Mouse (Mus musculus): ENCODE results near the gene Pigu. TPM values are rescaled to one million over a fixed set of nuclear protein-coding genes. Genes with fewer than 3 reads are reported as not detected.

Pigu gene
- polyA plus RNA-seq, 1 experiment from 2014 or later = 54.0 TPM

- Histone ChIP-seq H3K4me3 (replicated peaks; ENCODE audit: low read length) (no peak overlapping the region), H3K4me1 (ENCODE audit: control insufficient read depth, insufficient read depth, low read length) (peaks cover 16% of the 10 kb centered on the region; the same call in 1 of the 2 replicates), H3K9me3 (replicated peaks; ENCODE audit: control insufficient read depth, low read length) (no peaks in the 10 kb centered on the region), H3K27me3 (ENCODE audit: control insufficient read depth, insufficient read depth, low read length) (no peaks in the 10 kb centered on the region), H3K27ac (ENCODE audit: low read length) (no peak overlapping the region), H3K36me3 (ENCODE audit: control insufficient read depth, insufficient read depth, low read length) (peaks cover 4% of the 10 kb centered on the region; the same call in 1 of the 2 replicates), H3K9ac (ENCODE audit: low read length) (no peak overlapping the region), H3K4me2 (ENCODE audit: low read depth, low read length) (no peak overlapping the region)
- 31% methylated on average over 7 of the region's 7 CpGs for WGBS
- ATAC-seq (ENCODE audit: insufficient read depth, low FRiP score) = peak; percentile 8; the same call in 1 of the 2 replicates
Observed at GRCm38 (mm10) chr2:155385090-155385489, 27.9 kb upstream of the Pigu start.

GRCm38 (mm10) chr2:155382791-155383438 lies 25.7 kb upstream of the Pigu start:
- peak overlapping the region; percentile 63 for H3K4me2 ChIP-seq (ENCODE audit: low read depth, low read length)
- peak overlapping the region; percentile 96; the same call in 1 of the 2 replicates for H3K27ac ChIP-seq (ENCODE audit: low read length)
- H3K9me3 ChIP-seq (replicated peaks; ENCODE audit: control insufficient read depth, low read length) = no peaks in the 10 kb centered on the region
- H3K36me3 ChIP-seq (ENCODE audit: control insufficient read depth, insufficient read depth, low read length) = no peaks in the 10 kb centered on the region
- 74% methylated on average over 2 of the region's 2 CpGs for WGBS
- ATAC-seq (ENCODE audit: insufficient read depth, low FRiP score) = no peak
- H3K9ac ChIP-seq (ENCODE audit: low read length) = no peak overlapping the region
- no peaks in the 10 kb centered on the region for H3K27me3 ChIP-seq (ENCODE audit: control insufficient read depth, insufficient read depth, low read length)
- H3K4me3 ChIP-seq (replicated peaks; ENCODE audit: low read length) = peak overlapping the region; percentile 81; the same call in 1 of the 2 replicates
- H3K4me1 ChIP-seq (ENCODE audit: control insufficient read depth, insufficient read depth, low read length) = peaks cover 16% of the 10 kb centered on the region; the same call in 1 of the 2 replicates

GRCm38 (mm10) chr2:155382332-155382700 lies 25.1 kb upstream of the Pigu start:
- WGBS = 21% methylated on average over 6 of the region's 6 CpGs
- peak overlapping the region; percentile 81 for H3K4me3 ChIP-seq (replicated peaks; ENCODE audit: low read length)
- peak overlapping the region; percentile 96 for H3K27ac ChIP-seq (ENCODE audit: low read length)
- H3K4me1 ChIP-seq (ENCODE audit: control insufficient read depth, insufficient read depth, low read length) = peaks cover 16% of the 10 kb centered on the region; the same call in 1 of the 2 replicates
- H3K27me3 ChIP-seq (ENCODE audit: control insufficient read depth, insufficient read depth, low read length) = no peaks in the 10 kb centered on the region
- H3K9ac ChIP-seq (ENCODE audit: low read length) = peak overlapping the region; percentile 84
- H3K4me2 ChIP-seq (ENCODE audit: low read depth, low read length) = peak overlapping the region; percentile 63
- H3K36me3 ChIP-seq (ENCODE audit: control insufficient read depth, insufficient read depth, low read length) = no peaks in the 10 kb centered on the region
- ATAC-seq (ENCODE audit: insufficient read depth, low FRiP score) = 0 out of 2 replicates have a peak, but pooled peaks have one; percentile 1
- no peaks in the 10 kb centered on the region for H3K9me3 ChIP-seq (replicated peaks; ENCODE audit: control insufficient read depth, low read length)

GRCm38 (mm10) chr2:155381643-155382331 lies 24.6 kb upstream of the Pigu start:
- no peaks in the 10 kb centered on the region for H3K27me3 ChIP-seq (ENCODE audit: control insufficient read depth, insufficient read depth, low read length)
- peak overlapping the region; percentile 84 for H3K9ac ChIP-seq (ENCODE audit: low read length)
- H3K36me3 ChIP-seq (ENCODE audit: control insufficient read depth, insufficient read depth, low read length) = no peaks in the 10 kb centered on the region
- WGBS = under 1% methylated on average over 68 of the region's 68 CpGs
- H3K4me3 ChIP-seq (replicated peaks; ENCODE audit: low read length) = peak overlapping the region; percentile 81
- peak overlapping the region; percentile 63 for H3K4me2 ChIP-seq (ENCODE audit: low read depth, low read length)
- ATAC-seq (ENCODE audit: insufficient read depth, low FRiP score) = peak; percentile 89
- H3K4me1 ChIP-seq (ENCODE audit: control insufficient read depth, insufficient read depth, low read length) = peaks cover 16% of the 10 kb centered on the region; the same call in 1 of the 2 replicates
- peak overlapping the region; percentile 96 for H3K27ac ChIP-seq (ENCODE audit: low read length)
- H3K9me3 ChIP-seq (replicated peaks; ENCODE audit: control insufficient read depth, low read length) = no peaks in the 10 kb centered on the region

GRCm38 (mm10) chr2:155381060-155381437 lies 23.8 kb upstream of the Pigu start:
- 0 out of 2 replicates have a peak, but pooled peaks have one; percentile 11 for ATAC-seq (ENCODE audit: insufficient read depth, low FRiP score)

GRCm38 (mm10) chr2:155380261-155381059 lies 23.2 kb upstream of the Pigu start, which contains the start of gene Trp53inp2:
Trp53inp2 (plus strand) TSS chr2:155381059.
- peak within 1 kb of the TSS; percentile 81 for H3K4me3 ChIP-seq (replicated peaks; ENCODE audit: low read length)
- H3K27ac ChIP-seq (ENCODE audit: low read length) = peak within 1 kb of the TSS; percentile 96
- peaks cover 13% of the 10 kb centered on the region; the same call in 1 of the 2 replicates for H3K4me1 ChIP-seq (ENCODE audit: control insufficient read depth, insufficient read depth, low read length)
- peak within 1 kb of the TSS; percentile 63 for H3K4me2 ChIP-seq (ENCODE audit: low read depth, low read length)
- H3K9ac ChIP-seq (ENCODE audit: low read length) = peak within 1 kb of the TSS; percentile 84
- no peak for ATAC-seq (ENCODE audit: insufficient read depth, low FRiP score)
- H3K9me3 ChIP-seq (replicated peaks; ENCODE audit: control insufficient read depth, low read length) = no peaks in the 10 kb centered on the region
- WGBS = 44% methylated on average over 8 of the region's 8 CpGs
- H3K36me3 ChIP-seq (ENCODE audit: control insufficient read depth, insufficient read depth, low read length) = no peaks in the 10 kb centered on the region
- H3K27me3 ChIP-seq (ENCODE audit: control insufficient read depth, insufficient read depth, low read length) = no peaks in the 10 kb centered on the region

More at GRCm38 (mm10) chr2:155381060-155381437, 23.8 kb upstream of the Pigu start:
- Histone ChIP-seq H3K36me3 (ENCODE audit: control insufficient read depth, insufficient read depth, low read length) (no peaks in the 10 kb centered on the region), H3K4me2 (ENCODE audit: low read depth, low read length) (peak overlapping the region; percentile 63), H3K9me3 (replicated peaks; ENCODE audit: control insufficient read depth, low read length) (no peaks in the 10 kb centered on the region), H3K4me3 (replicated peaks; ENCODE audit: low read length) (peak overlapping the region; percentile 81), H3K9ac (ENCODE audit: low read length) (peak overlapping the region; percentile 84), H3K4me1 (ENCODE audit: control insufficient read depth, insufficient read depth, low read length) (peaks cover 16% of the 10 kb centered on the region; the same call in 1 of the 2 replicates), H3K27ac (ENCODE audit: low read length) (peak overlapping the region; percentile 96; the same call in 1 of the 2 replicates), H3K27me3 (ENCODE audit: control insufficient read depth, insufficient read depth, low read length) (no peaks in the 10 kb centered on the region)
- 2% methylated on average over 11 of the region's 11 CpGs for WGBS

GRCm38 (mm10) chr2:155376191-155376590 lies 19.0 kb upstream of the Pigu start:
- H3K27ac ChIP-seq (ENCODE audit: low read length) = no peak overlapping the region
- no peak overlapping the region for H3K9ac ChIP-seq (ENCODE audit: low read length)
- 72% methylated on average over 10 of the region's 10 CpGs for WGBS
- 0 out of 2 replicates have a peak, but pooled peaks cover 3% of the 10 kb centered on the region for H3K4me1 ChIP-seq (ENCODE audit: control insufficient read depth, insufficient read depth, low read length)
- H3K36me3 ChIP-seq (ENCODE audit: control insufficient read depth, insufficient read depth, low read length) = no peaks in the 10 kb centered on the region
- no peak for ATAC-seq (ENCODE audit: insufficient read depth, low FRiP score)
- H3K4me2 ChIP-seq (ENCODE audit: low read depth, low read length) = no peak overlapping the region
- no peaks in the 10 kb centered on the region for H3K9me3 ChIP-seq (replicated peaks; ENCODE audit: control insufficient read depth, low read length)
- no peak overlapping the region for H3K4me3 ChIP-seq (replicated peaks; ENCODE audit: low read length)
- H3K27me3 ChIP-seq (ENCODE audit: control insufficient read depth, insufficient read depth, low read length) = no peaks in the 10 kb centered on the region

GRCm38 (mm10) chr2:155374521-155374920 lies 17.3 kb upstream of the Pigu start:
- Histone ChIP-seq H3K4me1 (ENCODE audit: control insufficient read depth, insufficient read depth, low read length) (peaks cover 4% of the 10 kb centered on the region; the same call in 1 of the 2 replicates), H3K36me3 (ENCODE audit: control insufficient read depth, insufficient read depth, low read length) (no peaks in the 10 kb centered on the region), H3K27me3 (ENCODE audit: control insufficient read depth, insufficient read depth, low read length) (no peaks in the 10 kb centered on the region), H3K9me3 (replicated peaks; ENCODE audit: control insufficient read depth, low read length) (no peaks in the 10 kb centered on the region), H3K4me2 (ENCODE audit: low read depth, low read length) (no peak overlapping the region), H3K9ac (ENCODE audit: low read length) (no peak overlapping the region), H3K4me3 (replicated peaks; ENCODE audit: low read length) (no peak overlapping the region), H3K27ac (ENCODE audit: low read length) (no peak overlapping the region)
- no peak for ATAC-seq (ENCODE audit: insufficient read depth, low FRiP score)

Data from stomach, embryonic 16.5 days (tissue).